Mouse (Mus musculus) brain, embryonic 18.5 days (tissue): Measurements from ENCODE around the gene Becn1.

Experiments used
- DNase-seq: peaks from one replicate; pipeline ENCODE4 v3.0.0-alpha.2; 2012; ENCODE audit warnings: low read depth, low spot score

The Becn1 gene

GRCm38 (mm10) chr11:101238071-101238647 lies 63.9 kb downstream of the Becn1 start:
- DNase-seq = no peak

- DNase-seq = no peak
Observed at GRCm38 (mm10) chr11:101236782-101237181, 65.3 kb downstream of the Becn1 start.
